In the genomic region with DNA sequence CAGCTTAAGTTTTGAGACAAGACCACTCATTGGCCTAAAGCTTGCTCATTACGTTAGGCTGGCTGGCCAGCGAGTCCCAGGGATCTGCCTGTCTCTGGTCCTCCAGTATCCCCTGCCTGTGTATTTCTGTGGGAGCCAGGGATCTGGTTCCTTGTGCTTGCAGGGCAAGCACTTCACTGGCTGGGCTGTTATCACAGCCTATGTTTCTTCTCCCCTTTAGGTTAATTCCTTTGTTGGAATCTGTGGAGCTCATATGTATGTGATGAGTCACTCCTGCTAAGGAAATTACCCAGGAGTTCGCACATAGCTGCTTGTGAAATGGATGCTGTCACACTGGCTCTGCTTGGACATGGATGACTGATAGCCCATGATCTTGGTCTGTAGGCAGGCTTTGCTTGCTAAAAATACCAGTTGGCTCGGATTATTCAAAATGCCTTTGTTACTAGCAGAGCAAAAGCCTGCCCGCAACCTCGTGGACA, we compare ENCODE assay signal across 8 mouse cellular contexts.
DNase-seq lines count a peak whose midpoint lies in the region; ATAC-seq and TF ChIP-seq lines count a peak whose summit lies in the region.

No protein-coding gene starts in this region.

- ATAC-seq in neural tube, embryonic 14.5 days (ENCODE audit: low read depth), result peak; percentile 46; the same call in 1 of the 2 replicates

- no peaks in the 10 kb centered on the region for H3K9me3 ChIP-seq in hindbrain, embryonic 10.5 days
- no peaks in the 10 kb centered on the region for H3K9me3 ChIP-seq in neural tube, embryonic 14.5 days (ENCODE audit: control insufficient read depth, low read length)

- peak overlapping the region; percentile 53 for H3K27ac ChIP-seq in layer of hippocampus, adult 2 months
- H3K27ac ChIP-seq in hindbrain, embryonic 10.5 days, result peak overlapping the region; percentile 50
- peak overlapping the region; percentile 22; the same call in 1 of the 2 replicates for H3K27ac ChIP-seq in neural tube, embryonic 14.5 days (ENCODE audit: low read depth, low read length)

- no peak overlapping the region for H3K4me2 ChIP-seq in neural tube, embryonic 14.5 days (ENCODE audit: low read depth, low read length)

- DNase-seq in layer of hippocampus, adult 2 months (ENCODE audit: low spot score in 2 of 2), result no peak
- no peak for DNase-seq in layer of hippocampus, postnatal 25 days (ENCODE audit: extremely low spot score in 1 of 2, low spot score in 1 of 2)
- peak; percentile 18 for DNase-seq in embryo, embryonic 11 days
- no peak for DNase-seq in hindbrain, embryonic 10.5 days (ENCODE audit: low spot score)
- no peak for DNase-seq in cerebellum, adult 9-10 months
- DNase-seq in cerebellum, adult 18-20 months, result no peak
- no peak for DNase-seq in gastrocnemius, postnatal 10 days

- no peaks in the 10 kb centered on the region for H3K36me3 ChIP-seq in hindbrain, embryonic 10.5 days
- H3K36me3 ChIP-seq in neural tube, embryonic 14.5 days (ENCODE audit: control insufficient read depth, insufficient read depth, low read length), result no peaks in the 10 kb centered on the region

- H3K4me3 ChIP-seq in layer of hippocampus, adult 2 months, result no peak overlapping the region
- no peak overlapping the region for H3K4me3 ChIP-seq in hindbrain, embryonic 10.5 days
- H3K4me3 ChIP-seq in neural tube, embryonic 14.5 days (ENCODE audit: low read depth, low read length), result no peak overlapping the region

- H3K9ac ChIP-seq in neural tube, embryonic 14.5 days (replicated peaks; ENCODE audit: low read depth, low read length), result no peak overlapping the region

- no peaks in the 10 kb centered on the region for H3K27me3 ChIP-seq in hindbrain, embryonic 10.5 days (ENCODE audit: insufficient read depth, poor library complexity, severe bottlenecking)
- H3K27me3 ChIP-seq in neural tube, embryonic 14.5 days (ENCODE audit: control insufficient read depth, insufficient read depth, low read length), result no peaks in the 10 kb centered on the region

- WGBS in hindbrain, embryonic 10.5 days, result 64% methylated on average over 6 of the region's 6 CpGs
- 36% methylated on average over 6 of the region's 6 CpGs for WGBS in neural tube, embryonic 14.5 days

- TF ChIP-seq CTCF in layer of hippocampus, adult 2 months (conservative IDR thresholded peaks at IDR 0.05), result no peak

- peaks cover 8% of the 10 kb centered on the region for H3K4me1 ChIP-seq in hindbrain, embryonic 10.5 days (replicated peaks)
- H3K4me1 ChIP-seq in neural tube, embryonic 14.5 days (ENCODE audit: control insufficient read depth, insufficient read depth, low read length), result peaks cover 11% of the 10 kb centered on the region; the same call in 1 of the 2 replicates
